Mouse (Mus musculus) urinary bladder, postnatal 4 days (tissue): ENCODE results near the gene Abat.
"Not testable (repeated sequence)": the region's sequence is repeated elsewhere in the genome, so short reads cannot be mapped to it uniquely, and the experiment has no call there.

Experiments used
- DNase-seq, 2 experiments: peaks; one replicate each; pipeline ENCODE4 v3.0.0; 2021 to 2022; ENCODE audit warnings: low spot score in 2 of 2

Abat gene

GRCm38 (mm10) chr16:8532894-8533293 lies 19.7 kb downstream of the Abat start:
- DNase-seq: no peak

- DNase-seq: no peak
These were observed 20.2 kb downstream of the Abat start for GRCm38 (mm10) chr16:8533477-8533876.

GRCm38 (mm10) chr16:8534466-8535200 lies 21.4 kb downstream of the Abat start:
- no peak for DNase-seq

GRCm38 (mm10) chr16:8535411-8535810 lies 22.2 kb downstream of the Abat start:
- DNase-seq: no peak

- DNase-seq: no peak
These were observed 26.1 kb downstream of the Abat start for GRCm38 (mm10) chr16:8539150-8539865.

GRCm38 (mm10) chr16:8540859-8541314 lies 27.7 kb downstream of the Abat start:
- DNase-seq: peak; percentile 62 to 65

DNA sequence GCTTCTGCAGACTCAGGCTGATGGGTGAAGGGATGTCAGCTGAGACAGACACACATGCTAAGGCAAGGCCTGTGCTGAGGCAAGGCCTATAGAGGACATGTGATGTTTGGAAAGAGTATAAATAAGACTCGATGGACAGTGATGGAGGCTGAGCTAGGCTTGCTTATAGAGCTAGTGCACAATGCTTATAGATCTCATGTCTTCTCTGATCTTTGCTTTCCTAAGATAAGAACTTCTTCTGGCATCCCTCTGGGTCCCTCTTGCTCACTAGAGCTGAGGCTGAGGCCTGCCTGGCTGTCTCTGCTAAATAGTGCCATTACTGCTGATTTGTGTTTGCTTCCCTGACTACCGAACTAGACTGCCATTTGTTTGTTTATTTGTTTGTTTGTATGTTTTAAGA lies 34.6 kb downstream of the Abat start:
- no peak for DNase-seq

DNA sequence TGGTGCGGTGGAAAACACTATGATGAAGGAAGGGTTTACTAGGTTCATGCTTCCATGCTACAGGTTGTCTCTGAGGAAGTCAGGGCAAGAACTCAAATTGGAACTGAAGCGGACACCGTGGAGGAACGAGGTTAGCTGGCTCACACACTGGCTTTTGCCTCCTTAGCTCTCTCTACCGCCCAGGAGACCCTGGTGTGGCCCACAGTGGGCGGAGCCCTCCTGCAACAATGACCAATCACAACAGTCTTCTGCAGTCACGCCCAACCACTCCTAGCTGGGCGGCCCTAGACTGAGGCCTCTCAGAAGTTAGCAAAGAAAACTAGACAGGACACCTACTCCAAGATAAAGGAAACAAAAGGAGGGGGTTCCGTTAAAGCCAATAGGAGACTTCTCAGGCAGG lies 36.3 kb downstream of the Abat start:
- no peak for DNase-seq

- no peak for DNase-seq
These were observed 41.1 kb downstream of the Abat start for GRCm38 (mm10) chr16:8554351-8554750.

GRCm38 (mm10) chr16:8554751-8555150 lies 41.5 kb downstream of the Abat start:
- not testable (repeated sequence) for DNase-seq

DNA sequence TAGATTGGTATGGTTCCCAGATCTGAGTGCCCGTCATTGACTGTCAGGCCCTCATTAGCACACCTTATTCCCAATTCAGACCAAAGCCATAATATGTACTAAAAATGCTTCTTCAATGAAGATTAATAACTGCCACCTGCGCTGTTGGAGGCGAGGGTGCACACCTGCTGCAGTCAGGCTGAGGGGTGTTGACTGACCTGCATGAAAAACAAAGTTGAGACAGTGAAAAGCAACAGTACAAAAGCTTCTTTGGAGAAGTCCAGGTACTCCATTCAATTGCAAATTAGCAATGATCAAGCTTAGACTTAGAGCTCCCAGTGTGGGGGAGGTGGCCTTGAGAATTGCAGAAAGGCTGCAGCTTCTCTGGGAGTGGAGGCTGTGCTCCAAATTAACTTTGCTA lies 42.1 kb downstream of the Abat start:
- DNase-seq: not testable (repeated sequence)

- DNase-seq: no peak
These were observed 46.9 kb downstream of the Abat start for GRCm38 (mm10) chr16:8560079-8560478.

DNA sequence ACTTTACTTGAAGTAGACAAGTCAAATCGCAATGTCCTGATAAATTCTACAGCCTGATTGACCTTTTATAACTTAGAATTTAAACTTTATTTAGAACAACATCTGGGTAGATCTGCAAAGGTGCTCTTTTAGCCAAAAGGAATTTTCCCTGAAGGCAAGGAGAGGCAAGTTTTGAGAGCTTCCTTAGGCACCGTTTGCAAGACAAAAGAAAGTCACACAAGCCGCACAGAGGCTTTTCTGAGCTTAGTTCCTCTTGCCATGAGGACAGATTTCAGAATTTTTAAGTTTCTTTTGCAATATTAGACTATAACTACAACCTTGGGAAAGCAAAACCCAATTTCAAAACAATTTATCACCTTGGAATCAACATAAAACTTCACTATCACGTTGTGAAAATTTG lies 47.9 kb downstream of the Abat start:
- DNase-seq: not testable (repeated sequence)

DNA sequence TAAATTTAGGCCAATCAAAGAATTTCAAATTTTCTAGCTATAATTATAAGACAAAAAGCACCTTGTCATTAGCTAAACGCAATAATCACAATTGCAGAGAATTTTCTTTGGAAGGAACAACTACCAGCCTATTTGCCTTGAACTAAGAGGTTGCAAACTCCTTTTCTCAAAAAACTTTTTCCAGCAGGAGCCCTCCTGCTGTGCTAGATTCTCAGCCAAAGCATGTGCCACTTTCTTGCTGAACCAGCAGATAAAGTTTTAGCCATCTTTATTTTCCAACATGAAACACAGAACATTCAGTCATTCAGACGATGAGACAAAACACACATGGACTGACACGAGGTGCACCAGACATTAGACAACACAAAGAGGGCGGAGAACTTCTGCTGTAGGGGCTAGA lies 48.6 kb downstream of the Abat start:
- DNase-seq: not testable (repeated sequence)

GRCm38 (mm10) chr16:8562827-8563226 lies 49.6 kb downstream of the Abat start:
- not testable (repeated sequence) for DNase-seq

- no peak for DNase-seq
These were observed 51.6 kb downstream of the Abat start for GRCm38 (mm10) chr16:8564836-8565235.

- no peak for DNase-seq
These were observed 52.3 kb downstream of the Abat start for GRCm38 (mm10) chr16:8565539-8565938.

DNA sequence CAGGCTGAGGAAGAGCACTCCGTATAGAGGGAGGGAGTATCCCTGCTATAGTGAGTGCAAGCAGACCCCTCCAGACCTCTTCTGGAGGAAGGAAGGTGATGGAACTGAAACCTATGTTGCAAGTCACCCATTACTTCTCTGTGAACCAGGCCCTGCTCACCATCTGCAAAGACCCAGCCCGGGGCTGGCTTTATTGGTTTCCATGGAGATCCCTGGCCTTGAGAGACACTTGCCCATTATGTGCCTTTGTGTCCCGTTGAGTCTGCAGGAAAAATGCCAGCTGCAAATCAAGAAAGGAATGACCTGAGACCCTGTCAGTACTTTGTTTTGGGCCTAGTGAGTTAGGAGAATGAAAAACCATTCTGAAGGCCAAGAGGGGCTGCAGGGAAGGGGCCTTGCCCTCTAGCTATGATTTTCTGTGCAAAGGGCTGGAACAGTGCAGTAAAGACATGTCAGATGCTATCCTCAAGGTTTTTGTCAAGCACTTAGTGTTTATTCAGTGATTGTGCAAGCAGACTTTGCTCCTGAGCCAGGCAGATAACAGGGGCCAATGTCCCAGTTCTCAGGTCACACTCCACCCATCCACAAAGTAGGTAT lies 53.0 kb downstream of the Abat start:
- DNase-seq: no peak

DNA sequence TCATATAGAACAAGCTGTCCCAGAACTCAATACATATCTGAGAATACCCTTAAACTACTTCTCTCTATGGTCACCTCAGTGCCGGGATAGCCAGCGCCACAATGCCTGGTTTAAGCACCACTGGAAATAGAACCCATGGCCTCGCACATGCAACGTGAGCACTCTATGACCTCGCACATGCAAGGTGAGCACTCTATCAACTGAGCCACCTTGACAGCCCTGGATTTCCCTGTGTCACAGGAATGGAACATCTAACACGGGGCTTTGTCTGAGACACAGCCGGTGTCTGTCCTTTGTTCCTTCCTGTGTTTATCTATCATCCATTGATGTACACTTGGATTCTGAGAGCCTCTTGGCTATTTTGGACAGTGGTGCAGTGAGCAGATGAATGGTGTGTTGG lies 55.7 kb downstream of the Abat start:
- no peak for DNase-seq

GRCm38 (mm10) chr16:8570336-8570735 lies 57.1 kb downstream of the Abat start:
- DNase-seq: no peak

- DNase-seq: no peak
These were observed 57.8 kb downstream of the Abat start for GRCm38 (mm10) chr16:8570901-8571615.

DNA sequence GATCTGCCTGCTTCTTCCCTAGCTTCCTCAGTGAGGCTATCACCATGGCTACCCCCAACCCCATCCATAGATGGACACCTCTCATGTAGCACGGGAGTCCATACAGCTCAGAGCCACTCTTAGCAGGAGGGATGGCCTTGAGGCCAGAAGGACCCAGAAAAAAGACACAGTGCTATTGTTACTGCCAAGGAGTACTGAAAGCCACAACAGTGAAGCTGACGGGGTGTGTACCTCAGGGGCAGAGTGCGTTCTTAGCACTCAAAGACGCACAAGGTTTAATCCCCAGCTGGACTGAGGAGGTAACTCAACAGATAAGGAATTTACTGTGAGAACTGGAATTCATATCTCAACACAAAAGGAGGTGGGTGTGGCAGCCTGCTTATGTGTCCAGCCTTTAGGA lies 59.8 kb downstream of the Abat start:
- no peak for DNase-seq
